Mouse (Mus musculus) spleen, adult 2 months (tissue): ENCODE data around the gene Hdac7.

Source experiments
- CTCF ChIP-seq: fragments of 200-500 bp; IDR thresholded peaks from 2 replicates; pipeline ENCODE4 v1.5.1; 2011; ENCODE audit warnings: mild to moderate bottlenecking, inconsistent platforms; ENCODE audit not compliant: insufficient read depth, insufficient read length, insufficient replicate concordance; ENCODE audit errors: extremely low read depth
- POLR2A ChIP-seq: fragments of 200-500 bp; IDR thresholded peaks from 2 replicates; pipeline ENCODE4 v1.6.1; 2011; ENCODE audit warnings: low read depth, low read length, inconsistent platforms

GRCm38 (mm10) chr15:97801811-97802210 is 42.5 kb downstream of the Hdac7 start:
- TF ChIP-seq POLR2A (no peak), CTCF (no peak)
